Mouse (Mus musculus) limb, embryonic 12.5 days (tissue): ENCODE measurements around the gene Pex5. TPM values are rescaled to one million over a fixed set of nuclear protein-coding genes. Genes with fewer than 3 reads are reported as not detected.

Source experiments
- ATAC-seq: fragments of 200-750 bp; cut with Nextera tagmentation; 2 replicates; pipeline ENCODE4 v1.8.0; 2017; ENCODE audit warnings: low read depth, moderate TSS enrichment; ENCODE audit not compliant: insufficient number of reproducible peaks, insufficient read depth, low FRiP score, low TSS enrichment
- H3K27ac ChIP-seq: fragments of 300-500 bp; sonication (generic); 2 replicates; pipeline ENCODE4 v1.5.1; 2016; ENCODE audit warnings: mild to moderate bottlenecking, moderate library complexity
- H3K27me3 ChIP-seq: fragments of 300-500 bp; sonication (generic); 2 replicates; pipeline ENCODE4 v1.6.1; 2016; ENCODE audit warnings: mild to moderate bottlenecking, moderate library complexity
- H3K36me3 ChIP-seq: fragments of 300-500 bp; sonication (generic); 2 replicates; pipeline ENCODE4 v1.6.1; 2016; ENCODE audit warnings: mild to moderate bottlenecking, moderate library complexity
- H3K4me1 ChIP-seq: fragments of 300-500 bp; sonication (generic); replicated peaks from 2 replicates; pipeline ENCODE4 v1.6.1; 2016
- H3K4me2 ChIP-seq: fragments of 300-500 bp; sonication (generic); 2 replicates; pipeline ENCODE4 v1.6.1; 2016; ENCODE audit warnings: mild to moderate bottlenecking, moderate library complexity
- H3K4me3 ChIP-seq: fragments of 300-500 bp; sonication (generic); replicated peaks from 2 replicates; pipeline ENCODE4 v1.5.1; 2016; ENCODE audit warnings: mild to moderate bottlenecking
- H3K9ac ChIP-seq: fragments of 300-500 bp; sonication (generic); replicated peaks from 2 replicates; pipeline ENCODE4 v1.6.1; 2016; ENCODE audit warnings: mild to moderate bottlenecking, moderate library complexity
- H3K9me3 ChIP-seq: fragments of 300-500 bp; sonication (generic); 2 replicates; pipeline ENCODE4 v1.6.1; 2016; ENCODE audit warnings: mild to moderate bottlenecking, moderate library complexity
- WGBS: fragments of 180-500 bp; shearing (Covaris S2); methylation state at CpG from one replicate; pipeline ENCODE4 v1.1.7; 2016; 5-methylcytosine and 5-hydroxymethylcytosine counted together
- polyA plus RNA-seq: library from polyadenylated mRNA; unstranded; fragments of >200 nt; fragmentation: Nextera tagmentation; extraction: Ambion mirVana; gene quantifications from 2 replicates; pipeline ENCODE4 v1.2.1, GENCODE M21; 2016

Gene Pex5
- polyA plus RNA-seq, 1 experiment from 2014 or later = 49.8 TPM

- no peaks in the 10 kb centered on the region for H3K27me3 ChIP-seq
- H3K9ac ChIP-seq = no peak overlapping the region
- no peaks in the 10 kb centered on the region for H3K36me3 ChIP-seq
- ATAC-seq = no peak
- WGBS = 89% methylated on average over 2 of the region's 2 CpGs
- H3K4me1 ChIP-seq = no peaks in the 10 kb centered on the region
- no peaks in the 10 kb centered on the region for H3K9me3 ChIP-seq
- no peak overlapping the region for H3K4me3 ChIP-seq
- no peak overlapping the region for H3K27ac ChIP-seq
- no peak overlapping the region for H3K4me2 ChIP-seq
These were observed 61.6 kb downstream of the Pex5 start for GRCm38 (mm10) chr6:124353246-124353645.

Other genes with a start within 250 kb of the Pex5 start
- not detected in 2 replicates for gene Vmn2r27, start 183.2 kb downstream of the Pex5 start, polyA plus RNA-seq
- not detected in 2 replicates for gene Cd163, start 110.4 kb downstream of the Pex5 start, polyA plus RNA-seq
- gene Clstn3, start 49.7 kb upstream of the Pex5 start, polyA plus RNA-seq = 10.3 and 10.9 TPM in 2 replicates
- 0.54 and 0.63 TPM in 2 replicates for gene C1rl, start 78.0 kb upstream of the Pex5 start, polyA plus RNA-seq
- gene C1ra, start 97.3 kb upstream of the Pex5 start, polyA plus RNA-seq = 0.56 and 0.61 TPM in 2 replicates
- 0.85 and 1.4 TPM in 2 replicates for gene C1s1, start 127.3 kb upstream of the Pex5 start, polyA plus RNA-seq
- gene C1rb, start 155.2 kb upstream of the Pex5 start, polyA plus RNA-seq = not detected in 2 replicates
- gene C1s2, start 221.0 kb upstream of the Pex5 start, polyA plus RNA-seq = 0.08 TPM in 1 of 2 replicates, not detected in the other
- gene Lpcat3, start 248.0 kb upstream of the Pex5 start, polyA plus RNA-seq = 46.9 and 49.1 TPM in 2 replicates